Mouse (Mus musculus) inflammation-experienced regulatory T-cells, adult 6 months (primary cell): ENCODE data around the gene Gm36210. TPM values are rescaled to one million over a fixed set of nuclear protein-coding genes. Genes with fewer than 3 reads are reported as not detected.
"Not testable (repeated sequence)": the region's sequence is repeated elsewhere in the genome, so short reads cannot be mapped to it uniquely, and the experiment has no call there.

Source experiments
- ATAC-seq: one replicate; pipeline ENCODE4 v1.8.0; 2017
- polyA plus RNA-seq, 3 experiments: library from polyadenylated mRNA; unstranded; fragments of 100-300 nt; shearing (Covaris generic); gene quantifications; one replicate each; pipeline ENCODE4 v1.2.1; 2017

Gene Gm36210
- polyA plus RNA-seq, 3 experiments from 2014 or later = not detected

GRCm38 (mm10) chr7:4879036-4879435 is 27.3 kb downstream of the Gm36210 start:
- not testable (repeated sequence) for ATAC-seq

DNA sequence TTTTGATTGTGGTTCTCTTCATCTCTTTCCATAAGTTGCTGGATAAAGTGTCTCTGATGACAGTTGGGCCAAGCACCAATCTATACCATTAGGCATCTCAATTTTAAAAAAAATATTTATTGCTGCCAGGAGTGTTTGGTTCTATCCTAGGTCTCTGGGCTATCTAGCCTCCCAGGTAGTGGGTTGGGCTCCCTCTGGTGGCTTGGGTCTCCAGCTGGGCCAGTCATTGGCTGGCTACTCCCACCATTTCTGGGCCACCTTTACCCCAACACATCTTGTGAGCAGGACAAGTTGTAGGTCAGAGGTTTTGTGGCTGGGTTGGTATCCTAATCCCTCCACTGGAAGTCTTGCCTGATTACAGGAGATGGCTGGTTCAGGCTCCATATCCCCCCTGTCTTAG is 28.1 kb downstream of the Gm36210 start:
- no peak for ATAC-seq

- ATAC-seq = peak; percentile 32
These were observed 29.1 kb downstream of the Gm36210 start for GRCm38 (mm10) chr7:4877226-4877625.

- ATAC-seq = peak; percentile 100
These were observed 29.5 kb downstream of the Gm36210 start, which contains the start of gene Isoc2a for GRCm38 (mm10) chr7:4876753-4877221. TSS of gene Isoc2a (plus strand) at chr7:4877153.

DNA sequence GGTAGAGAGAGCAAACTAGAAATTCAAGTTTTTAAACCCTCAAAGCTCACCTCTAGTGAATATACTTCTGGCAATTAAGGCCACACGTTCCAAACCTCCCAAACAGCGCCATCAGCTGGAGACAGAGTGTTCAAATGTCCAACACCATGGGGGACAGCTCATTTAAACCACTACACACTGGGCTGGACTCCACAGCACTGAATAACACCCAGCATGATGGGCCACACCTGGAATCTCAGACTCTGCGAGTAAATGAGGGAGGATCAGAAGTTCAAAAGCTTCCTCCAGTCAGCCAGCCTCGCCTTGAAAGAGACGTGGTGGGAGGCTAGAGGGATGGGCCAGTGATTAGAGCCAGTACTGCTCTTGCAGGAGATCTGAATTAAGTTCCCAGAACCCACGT is 36.2 kb downstream of the Gm36210 start, which contains the start of gene Isoc2b:
Isoc2b (minus strand) TSS at position 126 of the 400 bp plus-strand sequence.
- no peak for ATAC-seq

- no peak for ATAC-seq
These were observed 39.6 kb downstream of the Gm36210 start for GRCm38 (mm10) chr7:4866631-4867180.

- ATAC-seq = peak; percentile 99
These were observed 40.5 kb downstream of the Gm36210 start for GRCm38 (mm10) chr7:4865579-4866493.

DNA sequence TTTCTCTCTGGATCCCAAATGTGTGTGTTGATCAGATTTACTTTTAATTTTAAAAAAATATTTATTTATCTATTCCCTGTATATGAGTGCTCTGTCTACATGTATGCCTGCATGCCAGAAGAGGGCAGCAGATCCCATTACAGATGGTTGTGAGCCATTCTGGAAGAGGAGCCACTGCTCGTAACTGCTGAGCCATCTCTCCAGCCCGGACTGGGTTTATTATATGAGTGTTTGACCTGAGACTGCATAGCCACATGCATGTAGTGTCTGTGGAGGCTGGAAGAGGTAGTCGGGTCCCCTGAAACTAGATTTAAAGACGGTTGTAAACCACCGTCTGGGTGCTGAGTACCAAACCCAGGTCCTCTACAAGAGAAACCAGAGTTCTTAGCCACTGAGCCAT is 41.2 kb downstream of the Gm36210 start:
- no peak for ATAC-seq

DNA sequence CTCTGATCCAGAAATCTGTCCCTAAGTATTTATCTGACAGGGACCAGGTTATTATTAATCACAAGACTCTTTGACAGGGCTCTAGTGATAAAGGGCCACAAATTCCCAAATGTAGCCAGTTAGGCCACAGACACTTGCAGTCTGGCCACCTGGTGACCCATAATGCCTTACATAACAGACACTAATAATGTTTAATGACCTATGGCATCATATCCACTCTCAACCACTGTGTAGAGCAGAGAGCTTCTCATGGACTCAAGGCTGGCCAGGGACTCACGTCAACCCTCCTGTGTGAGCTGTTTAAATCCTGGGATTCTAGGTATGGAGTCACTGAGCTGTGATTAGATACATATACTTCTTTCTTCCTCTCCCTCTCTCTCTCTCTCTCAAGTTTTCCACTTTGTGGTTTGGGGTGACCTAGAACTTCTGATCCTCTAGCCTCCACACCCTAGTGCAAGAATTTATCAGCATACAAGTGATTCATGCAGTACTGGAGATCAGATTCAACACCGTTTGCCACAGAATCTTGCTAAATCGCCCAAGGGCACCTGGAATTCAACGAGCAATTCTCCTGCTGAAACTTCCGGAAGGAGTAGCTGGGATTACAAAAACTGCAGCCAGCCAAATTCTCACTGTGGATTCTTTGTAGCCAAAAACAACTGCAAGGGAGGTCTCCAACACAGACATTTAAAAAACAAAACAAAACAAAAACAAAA is 42.0 kb downstream of the Gm36210 start:
- ATAC-seq = no peak

- no peak for ATAC-seq
These were observed 42.7 kb downstream of the Gm36210 start for GRCm38 (mm10) chr7:4863541-4864080.

DNA sequence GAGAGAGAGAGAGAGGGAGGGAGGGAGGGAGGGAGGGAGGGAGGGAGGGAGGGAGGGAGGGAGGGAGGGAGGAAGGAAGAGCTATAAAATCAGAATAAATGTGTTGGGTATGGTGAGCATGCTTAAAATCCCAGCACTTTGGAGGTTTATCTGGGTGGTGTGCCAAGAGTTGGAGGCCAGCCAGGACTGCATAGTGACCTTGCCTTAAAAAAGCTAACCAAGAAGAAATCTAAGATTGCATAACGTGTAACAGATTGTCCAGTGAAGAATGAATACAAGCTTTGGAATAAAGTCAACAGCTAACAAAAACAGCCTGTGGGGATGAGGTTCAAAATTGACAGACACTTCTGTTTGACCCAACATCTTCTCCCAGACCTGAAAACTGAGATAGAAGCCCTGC is 43.3 kb downstream of the Gm36210 start:
- no peak for ATAC-seq

- ATAC-seq = not testable (repeated sequence)
These were observed 45.4 kb downstream of the Gm36210 start for GRCm38 (mm10) chr7:4860926-4861325.

GRCm38 (mm10) chr7:4859418-4859978 is 46.8 kb downstream of the Gm36210 start:
- no peak for ATAC-seq

DNA sequence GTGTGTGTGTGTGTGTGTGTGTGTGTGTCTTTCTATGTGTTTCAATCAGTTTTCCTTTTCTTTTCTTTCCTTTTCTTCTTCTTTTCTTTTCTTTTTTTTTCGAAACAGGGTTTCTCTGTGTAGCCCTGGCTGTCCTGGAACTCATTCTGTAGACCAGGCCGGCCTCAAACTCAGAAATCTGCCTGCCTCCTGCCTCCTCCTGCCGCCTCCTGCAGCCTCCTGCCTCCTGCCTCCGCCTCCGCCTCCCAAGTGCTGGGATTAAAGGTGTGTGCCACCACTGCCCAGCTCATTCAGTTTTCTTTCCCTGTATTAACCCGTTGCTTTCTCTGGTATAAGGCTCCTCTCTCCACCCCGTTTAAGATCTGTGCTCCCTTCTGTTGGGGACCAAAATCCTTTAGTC is 49.0 kb downstream of the Gm36210 start:
- ATAC-seq = no peak

DNA sequence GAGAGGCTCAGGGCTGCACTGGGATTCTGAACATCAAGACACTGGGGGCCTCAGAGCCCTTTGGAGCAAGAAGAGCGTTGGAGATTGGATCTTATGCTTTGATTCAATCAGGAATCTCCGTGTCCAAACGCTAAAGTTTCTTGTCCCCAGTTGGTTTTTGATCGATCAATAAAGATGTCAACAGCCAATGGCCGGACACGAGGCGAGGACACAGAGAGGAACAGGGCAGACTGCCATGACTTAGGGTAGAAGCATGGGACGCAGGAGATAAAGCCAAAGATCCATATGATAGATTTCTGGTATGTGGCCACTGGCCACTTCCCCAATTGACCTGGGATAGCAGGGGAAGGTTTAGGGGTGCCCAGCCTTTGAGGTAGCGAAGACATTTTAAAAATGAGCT is 49.8 kb downstream of the Gm36210 start:
- no peak for ATAC-seq

- ATAC-seq = no peak
These were observed 52.7 kb downstream of the Gm36210 start for GRCm38 (mm10) chr7:4853613-4854012.

- no peak for ATAC-seq
These were observed 55.0 kb downstream of the Gm36210 start for GRCm38 (mm10) chr7:4851315-4851688.

GRCm38 (mm10) chr7:4850621-4851314 is 55.5 kb downstream of the Gm36210 start:
- ATAC-seq = no peak

GRCm38 (mm10) chr7:4849372-4849771 is 56.9 kb downstream of the Gm36210 start:
- ATAC-seq = no peak
